Mouse (Mus musculus) heart, postnatal 14 days (tissue): ENCODE data around the gene Hectd4. TPM values are rescaled to one million over a fixed set of nuclear protein-coding genes. Genes with fewer than 3 reads are reported as not detected.

Experiments used
- total RNA-seq, 2 experiments: library from RNA; stranded (reverse); gene quantifications; 2 replicates each; pipeline ENCODE4 v1.2.3; 2021

The Hectd4 gene
- total RNA-seq, 2 experiments from 2014 or later: 25.1 to 27.6 TPM

Other genes with a start within 250 kb of the Hectd4 start
- gene Rph3a, start 210.1 kb upstream of the Hectd4 start, total RNA-seq: not detected
- gene Ptpn11, start 28.8 kb upstream of the Hectd4 start, total RNA-seq: 100 to 1,000 TPM; 147 to 166 TPM
- gene Rpl6, start 15.7 kb upstream of the Hectd4 start, total RNA-seq: 100 to 1,000 TPM; 556 to 621 TPM
- 10 to 100 TPM; 50.3 to 55.4 TPM for gene Trafd1, start 165.4 kb downstream of the Hectd4 start, total RNA-seq
- 10 to 100 TPM; 20.6 to 21.5 TPM for gene Naa25, start 177.7 kb downstream of the Hectd4 start, total RNA-seq
- 1 to 10 TPM; 8.4 to 9.4 TPM for gene Tmem116, start 231.7 kb downstream of the Hectd4 start, total RNA-seq
- 10 to 100 TPM; 84.7 to 93.4 TPM for gene Erp29, start 232.3 kb downstream of the Hectd4 start, total RNA-seq